Mouse (Mus musculus) c-Kit-positive CD71-positive TER-119-positive erythroid progenitor cells, embryonic 14.5 days (primary cell): ENCODE measurements at regions not wholly inside any gene's neighbourhood (a gene's known extent, or its start where the extent isn't known, plus 50 kb on each side); places are given as distances from the start of the nearest gene placed in this dataset.

Source experiments
- DNase-seq: peaks from one replicate; pipeline ENCODE4 v3.0.0-alpha.2; 2013; ENCODE audit warnings: low spot score

DNA sequence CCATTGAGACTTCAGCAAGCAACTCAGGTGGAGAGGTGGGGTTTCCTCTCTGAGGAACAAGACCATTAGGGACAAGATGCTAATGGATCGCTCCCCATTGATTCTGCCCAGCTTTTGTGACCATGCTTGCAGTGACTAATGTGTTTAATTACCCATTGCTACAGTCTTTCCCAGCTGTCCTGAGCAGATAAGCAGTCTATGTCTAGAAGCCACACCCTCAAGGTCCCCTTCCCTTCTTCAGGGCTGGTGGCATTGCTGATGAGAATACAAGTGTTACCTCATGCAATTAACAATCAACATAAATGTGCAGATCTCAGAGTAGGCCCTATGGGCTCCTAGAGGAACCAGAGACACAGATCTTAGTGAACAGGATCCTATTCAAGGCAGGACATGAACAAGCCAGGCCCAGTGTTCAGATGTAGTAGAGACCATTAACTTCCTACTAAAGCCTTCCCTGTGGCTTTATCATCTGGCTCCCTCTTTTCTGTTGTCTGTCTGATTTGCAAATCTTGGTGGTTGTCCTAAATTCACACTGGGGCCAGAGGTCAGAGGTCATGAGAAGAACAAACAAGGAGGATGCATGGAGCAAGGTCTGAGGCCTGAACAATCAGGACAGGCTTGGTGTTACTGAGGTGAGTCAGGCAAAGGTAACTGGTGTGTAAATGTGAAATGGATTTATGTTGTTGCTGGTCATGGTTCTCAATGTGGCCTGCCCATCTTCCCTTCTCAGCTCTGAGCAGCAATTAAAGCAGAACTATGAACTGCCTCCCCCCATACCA lies 56.8 kb downstream of the Odc1 start:
- DNase-seq = peak; percentile 82

DNA sequence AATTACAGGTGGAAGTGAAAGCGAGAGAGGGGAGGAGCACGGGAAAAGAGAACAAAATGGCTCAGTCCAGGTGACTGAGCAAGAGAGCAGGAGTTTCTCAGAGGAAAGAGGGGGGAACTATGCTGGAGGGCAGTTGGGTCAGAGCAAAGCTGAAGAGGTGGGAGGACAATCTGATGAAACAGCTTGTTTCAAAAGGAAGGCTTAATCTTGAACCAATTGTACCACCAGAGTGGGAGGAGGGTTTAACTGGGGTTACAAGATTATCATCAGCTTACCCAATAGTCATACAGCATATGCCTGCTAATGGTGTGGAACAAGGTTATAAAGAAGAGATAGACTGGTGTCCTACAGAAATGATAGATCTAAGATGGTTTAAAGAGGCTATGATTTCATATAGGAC lies 59.0 kb downstream of the Odc1 start:
- DNase-seq = no peak

DNA sequence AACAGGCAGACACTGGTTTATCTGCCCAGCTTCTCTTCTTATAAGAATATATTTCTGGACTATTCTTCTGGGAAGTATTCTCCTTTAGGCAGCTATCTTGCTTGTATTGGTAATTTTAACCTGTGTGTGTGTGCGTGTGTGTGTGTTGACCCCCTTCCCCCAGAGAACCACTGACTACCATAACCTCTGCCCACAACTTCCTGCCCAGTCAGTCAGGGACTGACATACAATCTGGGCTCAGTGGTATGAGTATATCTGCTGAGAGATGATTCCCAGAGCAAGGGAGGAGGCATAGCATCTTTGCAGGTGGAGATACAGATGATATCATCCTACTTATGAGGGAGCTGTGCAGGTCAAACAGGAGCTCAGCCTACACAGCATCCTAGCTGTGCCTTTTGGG lies 65.8 kb downstream of the Odc1 start:
- no peak for DNase-seq

DNA sequence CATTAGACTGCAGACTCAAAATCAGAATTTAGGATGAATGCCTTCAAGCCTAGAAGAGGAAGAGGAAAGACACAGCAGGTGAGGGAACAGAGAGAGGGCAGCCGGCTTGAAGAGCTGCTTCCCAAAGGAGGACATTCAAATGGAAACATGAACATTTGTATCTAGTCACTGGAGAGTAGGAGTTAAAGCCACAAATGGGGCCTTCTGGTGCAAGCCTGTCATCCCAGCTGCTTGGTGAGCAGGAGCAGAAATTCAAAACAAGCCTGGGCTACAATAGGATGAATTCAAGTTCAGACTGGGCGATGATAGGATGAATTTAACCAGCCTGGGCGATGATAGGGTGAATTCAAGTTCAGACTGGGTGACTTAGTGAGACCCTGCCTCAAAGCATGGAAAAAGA lies 67.4 kb downstream of the Odc1 start:
- DNase-seq = no peak

DNA sequence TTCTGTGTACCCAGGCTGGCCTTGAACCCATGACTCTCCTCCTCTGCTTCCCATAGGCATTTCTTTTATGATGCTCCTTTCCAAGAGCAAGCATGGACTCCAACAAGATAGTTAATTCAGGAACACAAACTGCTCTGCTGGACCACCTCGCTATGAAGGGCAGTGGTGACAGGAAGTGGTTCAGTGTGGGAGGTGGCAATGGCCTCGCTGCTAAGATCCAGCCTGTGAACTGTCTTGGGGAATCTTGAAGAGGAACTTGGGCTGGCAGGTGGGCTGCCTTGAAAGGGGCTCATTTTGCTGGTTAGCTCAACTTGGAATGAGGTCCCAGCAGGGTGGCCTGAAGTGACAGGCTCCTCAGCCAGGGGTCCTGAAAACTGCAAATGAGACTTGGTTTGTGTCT lies 72.4 kb upstream of the Hpcal1 start:
- no peak for DNase-seq

DNA sequence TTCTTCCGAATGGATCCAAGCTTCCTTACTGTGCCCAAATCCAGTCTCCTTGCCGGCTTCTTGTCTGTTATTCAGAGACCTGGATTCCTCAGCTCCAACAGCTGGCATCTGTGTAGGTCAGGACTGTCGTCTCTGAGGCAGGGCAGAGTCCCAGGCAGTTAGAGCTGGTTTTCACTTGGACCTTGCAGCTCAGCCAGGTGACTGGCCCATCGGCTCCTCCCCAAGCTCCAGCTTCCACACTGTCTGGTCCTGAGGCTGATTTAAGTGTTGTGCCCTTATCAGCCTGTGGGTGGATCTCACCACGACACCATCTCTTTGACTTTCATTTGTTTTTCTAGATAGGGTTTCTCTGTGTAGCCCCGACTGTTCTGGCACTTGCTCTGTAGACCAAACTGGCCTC lies 70.4 kb upstream of the Hpcal1 start:
- DNase-seq = no peak

DNA sequence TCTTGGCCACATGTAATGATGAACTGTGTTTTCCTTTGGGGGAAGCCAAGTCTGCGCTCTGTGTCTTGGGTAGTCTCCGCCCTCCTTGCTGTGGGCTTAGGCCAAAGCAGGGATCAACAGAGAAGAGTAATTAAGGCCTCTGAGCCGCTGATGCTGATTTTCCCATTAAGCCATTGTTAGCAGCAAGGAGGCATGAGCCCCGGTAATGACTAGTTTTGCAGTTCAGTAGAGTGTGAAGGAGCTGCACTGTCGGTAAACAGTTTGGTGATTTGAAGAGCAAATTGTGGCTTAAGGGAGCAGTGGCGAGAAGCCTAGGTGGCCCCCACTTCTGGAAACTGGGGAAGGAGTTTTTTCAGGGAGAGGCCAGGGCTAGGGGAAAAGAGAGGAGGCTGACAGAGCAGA lies 69.2 kb upstream of the Hpcal1 start:
- DNase-seq = no peak

DNA sequence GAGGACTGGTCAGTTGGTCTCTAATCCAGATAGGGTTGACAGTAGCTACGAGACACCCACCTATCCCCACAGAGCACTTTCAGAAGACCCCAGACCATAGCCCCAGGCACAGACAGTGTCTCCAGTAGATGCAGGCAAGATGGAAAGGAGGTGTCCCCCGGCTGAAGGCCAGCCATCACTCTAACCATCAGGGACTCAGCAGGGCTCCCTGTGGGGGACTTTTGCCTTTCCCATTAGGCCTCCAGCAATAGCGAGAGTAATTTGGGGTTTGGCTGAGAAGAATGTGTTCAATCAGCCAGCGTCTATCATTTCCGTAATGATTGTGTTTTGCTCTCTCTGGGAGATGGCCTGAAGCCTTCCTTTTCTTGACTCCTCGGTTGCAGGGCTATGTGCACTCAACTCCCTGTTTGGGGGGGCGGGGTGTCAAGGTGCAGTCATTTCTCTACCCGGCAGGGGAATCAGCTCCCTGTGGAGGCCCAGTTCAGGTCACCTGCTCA lies 68.1 kb upstream of the Hpcal1 start:
- DNase-seq = no peak

DNA sequence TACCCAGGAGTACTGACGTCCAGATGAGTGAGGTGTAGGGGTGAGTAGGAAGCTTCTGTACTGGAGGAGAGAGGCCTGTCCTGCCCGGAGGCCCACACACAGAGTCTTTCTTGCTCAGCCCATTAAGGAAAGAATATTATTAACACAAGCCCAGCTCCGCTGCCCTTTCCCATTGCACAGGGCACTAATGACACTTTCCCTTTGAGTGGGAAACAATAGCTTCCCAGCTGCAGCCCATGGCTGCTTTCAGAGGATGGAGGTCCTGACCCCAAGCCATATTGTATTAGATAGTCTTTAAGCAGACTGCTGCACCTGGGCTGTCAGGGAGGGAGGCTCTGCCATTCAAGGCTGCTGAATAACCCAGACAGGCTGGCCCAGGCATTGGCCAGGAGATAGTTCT lies 64.6 kb upstream of the Hpcal1 start:
- DNase-seq = no peak

DNA sequence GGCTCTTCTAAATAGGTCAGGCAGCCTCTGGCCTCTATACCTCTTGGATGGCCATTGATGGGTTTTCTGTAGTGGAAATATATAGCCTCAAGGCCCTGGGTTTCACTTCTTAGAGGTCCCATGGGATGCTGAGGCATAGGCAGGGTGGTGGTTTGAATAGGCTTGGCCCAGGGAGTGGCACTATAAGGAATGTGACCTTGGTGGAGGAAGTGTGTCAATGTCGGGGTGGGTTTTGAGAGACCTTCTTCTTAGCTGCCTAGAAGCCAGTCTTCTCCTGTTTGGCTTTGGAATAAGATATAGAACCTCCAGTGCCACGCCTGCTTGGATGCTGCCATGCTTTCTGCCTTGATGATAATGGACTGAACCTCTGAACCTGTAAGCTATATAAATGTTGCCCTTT lies 59.5 kb upstream of the Hpcal1 start:
- DNase-seq = no peak

DNA sequence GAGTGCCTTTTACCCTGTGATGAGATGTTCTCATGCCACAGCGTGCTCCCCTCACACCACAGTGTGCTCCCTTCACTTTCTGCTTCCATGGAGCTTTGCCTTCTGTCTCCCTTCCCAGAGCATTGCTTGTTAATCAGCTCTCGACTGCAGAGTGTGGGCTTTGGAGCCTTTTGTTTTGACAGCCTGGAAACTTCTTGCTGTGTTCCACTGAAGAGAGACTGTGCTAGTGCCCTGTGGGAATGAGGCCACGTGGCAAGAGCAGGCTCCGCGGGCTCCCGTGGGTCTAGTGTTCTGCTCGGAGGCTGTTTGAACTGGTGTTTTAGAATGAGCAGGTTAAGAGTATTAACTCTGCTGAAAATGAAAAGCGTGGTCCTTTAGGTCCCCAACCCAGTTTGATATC lies 54.5 kb upstream of the Hpcal1 start:
- no peak for DNase-seq

DNA sequence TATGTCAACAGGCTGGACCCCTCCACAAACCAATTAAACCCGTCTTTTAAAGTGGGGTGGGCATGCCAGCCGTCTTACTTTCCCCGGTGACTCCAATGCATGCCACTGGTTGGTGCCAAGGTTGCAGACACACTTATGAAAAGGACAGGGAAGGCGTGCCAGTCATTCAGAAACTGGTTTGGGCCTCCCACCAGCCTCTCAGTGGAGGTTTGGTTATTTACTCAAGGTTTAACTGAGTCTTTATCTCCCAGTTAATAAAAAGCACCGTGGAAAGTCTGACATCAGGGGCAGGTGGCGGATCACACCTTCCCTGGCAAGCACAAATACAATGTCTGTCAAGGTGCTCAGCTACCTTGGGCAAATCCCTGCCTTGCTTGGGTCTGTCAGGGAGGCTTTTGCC lies 54.1 kb upstream of the Hpcal1 start:
- no peak for DNase-seq
